Mouse (Mus musculus) CH12.LX (cell line): ENCODE measurements around the gene Srpk3. TPM values are rescaled to one million over a fixed set of nuclear protein-coding genes. Genes with fewer than 3 reads are reported as not detected.

ENCODE experiments used
- DNase-seq: peaks from one replicate; pipeline ENCODE4 v3.0.0-alpha.2; 2013; ENCODE audit errors: extremely low read depth
- H3K27ac ChIP-seq: 2 replicates; pipeline ENCODE4 v1.5.1; 2012; ENCODE audit warnings: low read depth, mild to moderate bottlenecking, control low read depth, moderate library complexity; ENCODE audit not compliant: insufficient read depth
- H3K27me3 ChIP-seq: replicated peaks from 2 replicates; pipeline ENCODE3; 2012; ENCODE audit warnings: inconsistent platforms
- H3K36me3 ChIP-seq, 2 experiments: replicated peaks in 1 of 2; 2 replicates each; pipeline versions ENCODE3 to v1.6.1; 2012; ENCODE audit warnings: inconsistent platforms in 1 of 2, low read length in 1 of 2, mild to moderate bottlenecking in 1 of 2, mixed read lengths in 1 of 2, moderate library complexity in 1 of 2; ENCODE audit not compliant: control insufficient read depth in 1 of 2, insufficient read depth in 1 of 2
- H3K4me1 ChIP-seq, 2 experiments: 2 replicates each; pipeline ENCODE4 v1.6.1; 2012; ENCODE audit warnings: inconsistent platforms in 1 of 2, moderate library complexity in 1 of 2; ENCODE audit not compliant: insufficient read depth in 2 of 2, control insufficient read depth in 1 of 2
- H3K4me2 ChIP-seq: 2 replicates; pipeline ENCODE4 v1.6.1; 2012; ENCODE audit warnings: low read depth, mild to moderate bottlenecking, control low read depth; ENCODE audit not compliant: poor library complexity, insufficient read depth, severe bottlenecking
- H3K4me3 ChIP-seq, 3 experiments: fragments of 150-350 bp in 1 of 3; sonication (generic) in 1 of 3; replicated peaks in 1 of 3; 2 replicates each; pipeline versions ENCODE3 to v1.5.1; 2011 to 2012; ENCODE audit warnings: low read depth in 2 of 3, low read length in 2 of 3, mild to moderate bottlenecking in 2 of 3, moderate library complexity in 2 of 3, control low read depth in 1 of 3, improper control_type of control experiment in 1 of 3, inconsistent platforms in 1 of 3, mixed read lengths in 1 of 3; ENCODE audit not compliant: poor library complexity in 1 of 3
- H3K79me2 ChIP-seq: replicated peaks from 2 replicates; pipeline ENCODE4 v1.6.1; 2012; ENCODE audit warnings: mild to moderate bottlenecking, moderate library complexity; ENCODE audit not compliant: control insufficient read depth, poor library complexity, insufficient read depth, severe bottlenecking; ENCODE audit errors: extremely low read depth
- H3K9ac ChIP-seq: 2 replicates; pipeline ENCODE4 v1.6.1; 2012; ENCODE audit warnings: low read depth, mild to moderate bottlenecking, control low read depth, moderate library complexity; ENCODE audit not compliant: insufficient read depth
- H3K9me3 ChIP-seq: replicated peaks from 2 replicates; pipeline ENCODE3; 2012; ENCODE audit warnings: low read length, inconsistent platforms, mixed read lengths
- BHLHE40 ChIP-seq: IDR thresholded peaks from 2 replicates; pipeline ENCODE4 v1.6.1; 2011; ENCODE audit warnings: mild to moderate bottlenecking, low read depth, low read length, improper control_type of control experiment
- CHD1 ChIP-seq: IDR thresholded peaks from 2 replicates; pipeline ENCODE4 v1.6.1; 2012; ENCODE audit warnings: low read depth, low read length, improper control_type of control experiment, inconsistent platforms
- CTCF ChIP-seq, 2 experiments: IDR thresholded peaks in 1 of 2; conservative IDR thresholded peaks in 1 of 2; 2 replicates each; pipeline ENCODE4 v1.5.1; 2011 to 2012; ENCODE audit warnings: low read depth in 2 of 2, low read length in 2 of 2, improper control_type of control experiment in 1 of 2, inconsistent platforms in 1 of 2, mild to moderate bottlenecking in 1 of 2, moderate library complexity in 1 of 2
- HCFC1 ChIP-seq: IDR thresholded peaks from 2 replicates; pipeline ENCODE4 v1.6.1; 2012; ENCODE audit warnings: low read depth, mild to moderate bottlenecking, inconsistent platforms, low read length, improper control_type of control experiment
- IRF4 ChIP-seq: IDR thresholded peaks from 2 replicates; pipeline ENCODE4 v1.6.1; 2014; ENCODE audit warnings: low read depth, mild to moderate bottlenecking, inconsistent platforms, low read length, improper control_type of control experiment
- MAFK ChIP-seq: IDR thresholded peaks from 2 replicates; pipeline ENCODE4 v1.6.1; 2011; ENCODE audit warnings: low read length, improper control_type of control experiment; ENCODE audit not compliant: insufficient replicate concordance
- NELFE ChIP-seq: IDR thresholded peaks from 2 replicates; pipeline ENCODE4 v1.6.1; 2011; ENCODE audit warnings: low read depth, low read length, improper control_type of control experiment
- POLR2A ChIP-seq: IDR thresholded peaks from 2 replicates; pipeline ENCODE4 v1.6.1; 2011; ENCODE audit warnings: low read depth, mild to moderate bottlenecking, improper control_type of control experiment, low read length
- POLR2AphosphoS2 ChIP-seq: IDR thresholded peaks from 2 replicates; pipeline ENCODE4 v1.6.1; 2011; ENCODE audit warnings: low read depth, low read length, improper control_type of control experiment
- RAD21 ChIP-seq: IDR thresholded peaks from 2 replicates; pipeline ENCODE4 v1.6.1; 2011; ENCODE audit warnings: low read depth, mild to moderate bottlenecking, low read length, improper control_type of control experiment, moderate library complexity
- SIN3A ChIP-seq: IDR thresholded peaks from 2 replicates; pipeline ENCODE4 v1.6.1; 2012; ENCODE audit warnings: low read length, improper control_type of control experiment, inconsistent platforms
- SMC3 ChIP-seq: IDR thresholded peaks from 2 replicates; pipeline ENCODE4 v1.6.1; 2011; ENCODE audit warnings: low read depth, low read length, improper control_type of control experiment
- TBP ChIP-seq: conservative IDR thresholded peaks from 2 replicates; pipeline ENCODE4 v1.6.1; 2011; ENCODE audit warnings: low read depth, low read length, improper control_type of control experiment
- USF1 ChIP-seq: IDR thresholded peaks from 2 replicates; pipeline ENCODE4 v1.6.1; 2014; ENCODE audit warnings: low read depth, mild to moderate bottlenecking, inconsistent platforms, low read length, improper control_type of control experiment
- ZKSCAN1 ChIP-seq: IDR thresholded peaks from 2 replicates; pipeline ENCODE4 v1.6.1; 2012; ENCODE audit warnings: low read depth, inconsistent platforms, low read length, improper control_type of control experiment, borderline replicate concordance
- dilution Hi-C: fragments of 300-500 bp; cut with MboI; formaldehyde crosslinking; loops from 2 replicates; pipeline ENCODE4 v1.14.3; 2020; ENCODE audit warnings: low sequenced_read_pairs; ENCODE audit not compliant: extremely low pct_unique_long_range_greater_than_20kb, extremely low pct_ligation_motif_present
- in situ Hi-C: fragments of 300-500 bp; cut with MboI; formaldehyde crosslinking; loops from 3 replicates; pipeline ENCODE4 v1.14.3; 2019; ENCODE audit warnings: low sequenced_read_pairs, low pct_ligation_motif_present, low pct_unique_long_range_greater_than_20kb, mixed read lengths
- polyA plus RNA-seq: library from polyadenylated mRNA; unstranded; fragments of >175 nt; gene quantifications from 2 replicates; pipeline ENCODE4 v1.2.1, GENCODE M21; 2012; ENCODE audit warnings: low read depth; ENCODE audit not compliant: insufficient read length
- total RNA-seq, 2 experiments: library from RNA; depleted of rRNA; stranded (reverse); fragments of 300-350 nt in 1 of 2; fragments of >200 nt in 1 of 2; gene quantifications; 2 replicates each; pipeline ENCODE4 v1.2.3; 2012 to 2014

Gene Srpk3
- total and polyA plus RNA-seq, 3 experiments: 42.7 to 67.5 (median 52.3) TPM

DNA sequence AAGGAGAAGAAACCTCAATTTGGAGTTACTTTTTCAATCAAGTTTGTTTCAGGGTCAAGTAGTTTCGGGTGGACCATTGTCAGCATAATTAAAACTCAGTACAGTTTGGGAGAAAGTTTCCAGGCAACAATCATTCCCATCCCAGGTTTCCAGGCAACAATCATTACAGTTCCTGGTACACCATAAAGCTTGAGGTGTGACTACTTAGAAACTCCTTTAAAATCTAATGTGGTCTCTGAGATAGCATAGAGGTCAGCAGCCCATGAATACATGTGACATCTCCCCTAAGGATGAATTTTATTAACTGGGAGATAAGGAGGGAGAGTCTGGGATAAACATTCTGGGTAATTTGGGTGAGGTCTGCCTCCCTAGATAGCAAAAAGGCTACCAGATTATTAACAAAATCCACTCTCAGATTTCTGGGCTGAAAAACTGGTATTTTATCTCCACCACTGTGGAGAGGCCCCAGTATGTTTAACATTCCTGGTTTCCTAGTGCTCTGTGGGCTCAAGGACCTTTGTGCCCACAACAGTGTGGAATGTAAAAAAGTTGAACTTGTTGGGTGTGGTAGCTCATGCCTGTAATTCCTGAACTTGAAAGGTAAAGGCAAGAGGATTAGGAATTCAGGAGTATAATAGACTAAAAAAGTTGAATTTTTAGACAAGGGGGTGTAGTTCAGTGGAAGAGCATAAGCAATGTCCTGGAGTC lies 29.3 kb upstream of the Srpk3 start:
- TF ChIP-seq TBP (no peak), BHLHE40 (no peak), CHD1 (no peak), HCFC1 (no peak), POLR2A (no peak), NELFE (no peak), SIN3A (no peak)
- no peaks in the 10 kb centered on the region for H3K9me3 ChIP-seq
- no peaks in the 10 kb centered on the region for H3K79me2 ChIP-seq
- no peaks in the 10 kb centered on the region for H3K36me3 ChIP-seq
- H3K4me2 ChIP-seq: no peak overlapping the region
- dilution Hi-C loops (no loop called here), in situ Hi-C loops (no loop called here)
- H3K27ac ChIP-seq: no peak overlapping the region
- DNase-seq: no peak
- no peak overlapping the region for H3K4me3 ChIP-seq
- no peaks in the 10 kb centered on the region for H3K27me3 ChIP-seq
- H3K9ac ChIP-seq: no peak overlapping the region
- no peaks in the 10 kb centered on the region for H3K4me1 ChIP-seq

DNA sequence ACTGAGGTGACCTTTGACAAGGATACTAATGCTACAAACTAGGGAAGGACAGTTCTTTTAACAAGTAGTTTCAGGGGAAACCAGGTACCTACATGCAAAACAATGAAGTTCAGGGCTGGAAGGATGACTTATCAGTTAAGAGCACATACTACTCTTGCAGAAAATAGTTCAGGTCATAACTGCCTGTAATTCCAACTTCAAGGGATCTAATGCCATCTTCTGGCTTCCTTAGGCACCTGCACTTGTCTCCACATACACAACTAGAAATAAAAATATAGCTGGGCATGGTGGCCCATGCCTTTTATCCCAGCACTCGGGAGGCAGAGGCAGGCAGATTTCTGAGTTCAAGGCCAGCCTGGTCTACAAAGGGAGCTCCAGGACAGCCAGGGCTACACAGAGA lies 25.2 kb upstream of the Srpk3 start:
- Histone ChIP-seq H3K4me3 (no peak overlapping the region), H3K27me3 (no peaks in the 10 kb centered on the region), H3K4me1 (no peaks in the 10 kb centered on the region), H3K9ac (no peak overlapping the region), H3K36me3 (no peaks in the 10 kb centered on the region), H3K9me3 (no peaks in the 10 kb centered on the region), H3K79me2 (no peaks in the 10 kb centered on the region), H3K27ac (no peak overlapping the region), H3K4me2 (no peak overlapping the region)
- dilution Hi-C loops: no loop called here
- no peak for DNase-seq
- peak in 1 of 2 experiments; percentile 50; a peak in 2 of 4 replicates for TF ChIP-seq CTCF (conservative IDR thresholded peaks at IDR 0.05 in 1 of 2, IDR thresholded peaks at IDR 0.05 in 1 of 2; ENCODE audit: low read depth in 2 of 2, low read length in 2 of 2)
- peak; percentile 37 for TF ChIP-seq SMC3
- no peak for TF ChIP-seq USF1
- no peak for TF ChIP-seq IRF4
- no peak for TF ChIP-seq POLR2A
- TF ChIP-seq HCFC1: no peak
- peak; percentile 39 for TF ChIP-seq RAD21
- TF ChIP-seq BHLHE40: no peak
- no peak for TF ChIP-seq CHD1
- TF ChIP-seq TBP: no peak
- TF ChIP-seq POLR2AphosphoS2: no peak
- TF ChIP-seq MAFK: no peak
- TF ChIP-seq ZKSCAN1: no peak
- in situ Hi-C loops: no loop called here
